Mouse (Mus musculus) hindbrain, embryonic 16.5 days (tissue): ENCODE data around the gene Gm26938. TPM values are rescaled to one million over a fixed set of nuclear protein-coding genes. Genes with fewer than 3 reads are reported as not detected.

Experiments used
- ATAC-seq: fragments of 200-750 bp; cut with Nextera tagmentation; 2 replicates; pipeline ENCODE4 v1.8.0; 2017; ENCODE audit warnings: moderate TSS enrichment, moderate library complexity
- H3K27ac ChIP-seq: fragments of 300-500 bp; sonication (generic); 2 replicates; pipeline ENCODE4 v1.5.1; 2014; ENCODE audit warnings: low read depth, mild to moderate bottlenecking, control low read depth, low read length, moderate library complexity
- H3K27me3 ChIP-seq: fragments of 300-500 bp; sonication (generic); replicated peaks from 2 replicates; pipeline ENCODE4 v1.6.1; 2014; ENCODE audit warnings: low read length; ENCODE audit not compliant: control insufficient read depth, insufficient read depth
- H3K36me3 ChIP-seq: fragments of 300-500 bp; sonication (generic); 2 replicates; pipeline ENCODE4 v1.6.1; 2014; ENCODE audit warnings: mild to moderate bottlenecking, low read length, moderate library complexity, mixed read lengths; ENCODE audit not compliant: control insufficient read depth, insufficient read depth
- H3K4me1 ChIP-seq: fragments of 300-500 bp; sonication (generic); 2 replicates; pipeline ENCODE4 v1.6.1; 2014; ENCODE audit warnings: low read depth, low read length; ENCODE audit not compliant: control insufficient read depth, insufficient read depth
- H3K4me2 ChIP-seq: fragments of 300-500 bp; sonication (generic); 2 replicates; pipeline ENCODE4 v1.6.1; 2014; ENCODE audit warnings: mild to moderate bottlenecking, low read length, control low read depth, moderate library complexity
- H3K4me3 ChIP-seq: fragments of 300-500 bp; sonication (generic); 2 replicates; pipeline ENCODE4 v1.5.1; 2014; ENCODE audit warnings: mild to moderate bottlenecking, low read length, control low read depth, moderate library complexity
- H3K9ac ChIP-seq: fragments of 300-500 bp; sonication (generic); 2 replicates; pipeline ENCODE4 v1.6.1; 2014; ENCODE audit warnings: low read depth, mild to moderate bottlenecking, control low read depth, low read length, moderate library complexity
- H3K9me3 ChIP-seq: fragments of 300-500 bp; sonication (generic); 2 replicates; pipeline ENCODE4 v1.6.1; 2014; ENCODE audit warnings: mild to moderate bottlenecking, low read length, moderate library complexity; ENCODE audit not compliant: control insufficient read depth
- WGBS: fragments of 180-500 bp; shearing (Covaris S2); extraction: QIAGEN DNeasy Blood & Tissue Kit; methylation state at CpG from one replicate; pipeline ENCODE4 v1.1.7; 2014; 5-methylcytosine and 5-hydroxymethylcytosine counted together
- polyA plus RNA-seq: library from polyadenylated mRNA; unstranded; fragments of >200 nt; fragmentation: Nextera tagmentation; extraction: Ambion mirVana; gene quantifications from 2 replicates; pipeline ENCODE4 v1.2.1, GENCODE M21; 2015

The Gm26938 gene
- polyA plus RNA-seq, 1 experiment from 2014 or later = not detected

- no peak overlapping the region for H3K4me2 ChIP-seq
- H3K4me1 ChIP-seq = peaks cover 33% of the 10 kb centered on the region
- no peaks in the 10 kb centered on the region for H3K27me3 ChIP-seq
- H3K27ac ChIP-seq = no peak overlapping the region
- no peak overlapping the region for H3K9ac ChIP-seq
- no peak overlapping the region for H3K4me3 ChIP-seq
- no peaks in the 10 kb centered on the region for H3K36me3 ChIP-seq
- no peaks in the 10 kb centered on the region for H3K9me3 ChIP-seq
- WGBS = 74% methylated on average over 11 of the region's 11 CpGs
- ATAC-seq = no peak
These were observed 32.7 kb downstream of the Gm26938 start for GRCm38 (mm10) chr5:139793338-139794089.

- Histone ChIP-seq H3K27ac (no peak overlapping the region), H3K4me3 (no peak overlapping the region), H3K4me1 (peaks cover 28% of the 10 kb centered on the region), H3K9me3 (no peaks in the 10 kb centered on the region), H3K27me3 (no peaks in the 10 kb centered on the region), H3K36me3 (no peaks in the 10 kb centered on the region), H3K4me2 (no peak overlapping the region), H3K9ac (no peak overlapping the region)
- ATAC-seq = no peak
- 60% methylated on average over 3 of the region's 3 CpGs for WGBS
These were observed 33.3 kb downstream of the Gm26938 start for GRCm38 (mm10) chr5:139792966-139793337.

GRCm38 (mm10) chr5:139792159-139792775, 33.9 kb downstream of the Gm26938 start:
- Histone ChIP-seq H3K4me2 (peak overlapping the region; percentile 100), H3K9me3 (no peaks in the 10 kb centered on the region), H3K27ac (no peak overlapping the region), H3K27me3 (peaks cover 1% of the 10 kb centered on the region; the same call in 1 of the 2 replicates), H3K36me3 (no peaks in the 10 kb centered on the region), H3K4me1 (peaks cover 21% of the 10 kb centered on the region), H3K4me3 (peak overlapping the region; percentile 76), H3K9ac (peak overlapping the region; percentile 74)
- no peak for ATAC-seq
- 17% methylated on average over 11 of the region's 11 CpGs for WGBS

GRCm38 (mm10) chr5:139791227-139792158, 34.7 kb downstream of the Gm26938 start, which contains the start of gene Mafk:
Mafk (plus strand) TSS chr5:139791513.
- peak; percentile 84 for ATAC-seq
- Histone ChIP-seq H3K4me2 (peak within 1 kb of the TSS; percentile 100), H3K9ac (peak within 1 kb of the TSS; percentile 74), H3K27me3 (peaks cover 2% of the 10 kb centered on the region; the same call in 1 of the 2 replicates), H3K9me3 (no peaks in the 10 kb centered on the region), H3K4me3 (peak within 1 kb of the TSS; percentile 76), H3K27ac (peak within 1 kb of the TSS; percentile 30; the same call in 1 of the 2 replicates), H3K36me3 (no peaks in the 10 kb centered on the region), H3K4me1 (peaks cover 13% of the 10 kb centered on the region)
- WGBS = under 1% methylated on average over 79 of the region's 92 CpGs

GRCm38 (mm10) chr5:139789466-139789865, 36.7 kb downstream of the Gm26938 start:
- no peak for ATAC-seq
- H3K4me2 ChIP-seq = no peak overlapping the region
- 51% methylated on average over 4 of the region's 4 CpGs for WGBS

GRCm38 (mm10) chr5:139781406-139781805, 44.8 kb downstream of the Gm26938 start:
- H3K4me3 ChIP-seq = no peak overlapping the region
- H3K36me3 ChIP-seq = no peaks in the 10 kb centered on the region
- H3K4me1 ChIP-seq = no peaks in the 10 kb centered on the region
- WGBS = 82% methylated on average over 8 of the region's 8 CpGs
- H3K27me3 ChIP-seq = no peaks in the 10 kb centered on the region
- no peak overlapping the region for H3K4me2 ChIP-seq
- no peaks in the 10 kb centered on the region for H3K9me3 ChIP-seq
- ATAC-seq = no peak
- no peak overlapping the region for H3K9ac ChIP-seq
- H3K27ac ChIP-seq = no peak overlapping the region

More at GRCm38 (mm10) chr5:139789466-139789865, 36.7 kb downstream of the Gm26938 start:
- Histone ChIP-seq H3K4me3 (no peak overlapping the region), H3K9ac (no peak overlapping the region), H3K36me3 (no peaks in the 10 kb centered on the region), H3K4me1 (peaks cover 11% of the 10 kb centered on the region), H3K9me3 (no peaks in the 10 kb centered on the region), H3K27me3 (peaks cover 2% of the 10 kb centered on the region; the same call in 1 of the 2 replicates), H3K27ac (no peak overlapping the region)

GRCm38 (mm10) chr5:139776966-139777365, 49.2 kb downstream of the Gm26938 start:
- Histone ChIP-seq H3K27ac (no peak overlapping the region), H3K4me1 (peaks cover 9% of the 10 kb centered on the region), H3K27me3 (no peaks in the 10 kb centered on the region), H3K4me3 (no peak overlapping the region), H3K36me3 (peaks cover 13% of the 10 kb centered on the region), H3K9me3 (no peaks in the 10 kb centered on the region), H3K9ac (no peak overlapping the region), H3K4me2 (no peak overlapping the region)
- no peak for ATAC-seq
- WGBS = 83% methylated on average over 5 of the region's 5 CpGs

GRCm38 (mm10) chr5:139775216-139775926, 50.8 kb downstream of the Gm26938 start, which contains the start of gene Ints1:
Ints1 (minus strand) TSS chr5:139775674.
- peak within 1 kb of the TSS; percentile 97 for H3K4me2 ChIP-seq
- peak; percentile 95 for ATAC-seq
- peaks cover 9% of the 10 kb centered on the region for H3K4me1 ChIP-seq
- peak within 1 kb of the TSS; percentile 2; the same call in 1 of the 2 replicates for H3K27ac ChIP-seq
- H3K4me3 ChIP-seq = peak within 1 kb of the TSS; percentile 72
- H3K9me3 ChIP-seq = no peaks in the 10 kb centered on the region
- peak within 1 kb of the TSS; percentile 76 for H3K9ac ChIP-seq
- WGBS = under 1% methylated on average over 53 of the region's 55 CpGs
- H3K27me3 ChIP-seq = no peaks in the 10 kb centered on the region
- peaks cover 29% of the 10 kb centered on the region for H3K36me3 ChIP-seq
